In the genomic region with DNA sequence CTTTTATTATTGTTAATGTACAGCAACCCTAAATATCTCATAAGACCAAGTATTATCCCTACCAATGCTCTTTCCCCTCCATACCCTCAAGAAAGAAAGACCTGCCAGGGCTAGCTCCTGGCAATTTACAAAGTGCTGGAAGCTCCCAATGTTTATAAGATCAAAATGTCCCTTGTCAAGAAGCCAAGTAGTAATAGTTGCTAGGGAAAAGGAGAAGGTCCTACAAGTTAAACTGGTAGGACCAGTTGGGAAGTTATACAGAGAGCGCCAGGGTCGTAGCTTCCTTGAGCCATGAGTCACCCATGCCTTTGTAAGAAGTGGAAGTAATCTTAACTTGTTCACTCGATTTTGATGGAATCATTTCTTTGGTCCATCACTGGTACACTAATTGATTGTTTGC, we compare ENCODE assay signal across 26 mouse cellular contexts.
A peak's percentile ranks its signal among the peaks of the same experiment; 100 is the strongest.
DNase-seq lines count a peak whose midpoint lies in the region; ATAC-seq and TF ChIP-seq lines count a peak whose summit lies in the region.
"Had no signal": no experiment of that assay in that cellular context is flagged by ENCODE, and none has a peak within 500 bp of the region (broad histone marks: within the 10 kb centered on the region; RNA-seq: fewer than 3 reads in every experiment).

No protein-coding gene starts in this region.

- DNase-seq in heart, adult 11 months: peak; percentile 59
- DNase-seq in heart, adult 2 months: no peak
- DNase-seq in fat pad, adult 2 months (ENCODE audit: extremely low read depth, low read depth, low spot score): peak; percentile 76
- no peak for DNase-seq in right cerebral cortex, postnatal 36 days (ENCODE audit: low spot score in 2 of 2)
- DNase-seq in adrenal gland, postnatal 36 days: no peak
- DNase-seq in forebrain, embryonic 14.5 days (ENCODE audit: low spot score): no peak
- DNase-seq: adrenal gland, postnatal 10 days; cerebellum, adult 11 months; cerebellum, adult 2 months; cerebellum, adult 9-11 months; cerebellum, postnatal 25 days; forebrain, postnatal 0 days; gastrocnemius, postnatal 25 days; heart, postnatal 10 days; heart, postnatal 36 days had no signal

- no peak overlapping the region for H3K4me3 ChIP-seq in heart, adult 2 months
- no peak overlapping the region for H3K4me3 ChIP-seq in intestine, embryonic 16.5 days (ENCODE audit: low read length)
- no peak overlapping the region for H3K4me3 ChIP-seq in stomach, embryonic 16.5 days (replicated peaks; ENCODE audit: low read length)
- H3K4me3 ChIP-seq in forebrain, embryonic 14.5 days (ENCODE audit: low read depth, low read length): no peak overlapping the region
- H3K4me3 ChIP-seq: embryonic facial prominence, embryonic 12.5 days; embryonic facial prominence, embryonic 15.5 days; forebrain, embryonic 12.5 days; heart, embryonic 12.5 days; heart, embryonic 15.5 days; hindbrain, embryonic 10.5 days; hindbrain, embryonic 13.5 days had no signal

- H3K79me2 ChIP-seq in heart, adult 2 months (replicated peaks; ENCODE audit: control insufficient read depth, insufficient read depth, low read length): no peaks in the 10 kb centered on the region

- H3K36me3 ChIP-seq in heart, adult 2 months (ENCODE audit: control insufficient read depth, insufficient read depth, low read length): no peaks in the 10 kb centered on the region
- no peaks in the 10 kb centered on the region for H3K36me3 ChIP-seq in intestine, embryonic 16.5 days (ENCODE audit: control insufficient read depth, insufficient read depth, low read length)
- no peaks in the 10 kb centered on the region for H3K36me3 ChIP-seq in stomach, embryonic 16.5 days (ENCODE audit: control insufficient read depth, insufficient read depth, low read length)
- H3K36me3 ChIP-seq in forebrain, embryonic 14.5 days (ENCODE audit: control insufficient read depth, insufficient read depth, low read length): no peaks in the 10 kb centered on the region
- H3K36me3 ChIP-seq: embryonic facial prominence, embryonic 12.5 days; embryonic facial prominence, embryonic 15.5 days; forebrain, embryonic 12.5 days; heart, embryonic 12.5 days; heart, embryonic 15.5 days; hindbrain, embryonic 10.5 days; hindbrain, embryonic 13.5 days had no signal

- no peak for TF ChIP-seq EP300 in heart, adult 2 months (IDR thresholded peaks at IDR 0.05; ENCODE audit: insufficient read depth, low read depth, low read length)

- no peaks in the 10 kb centered on the region for H3K9me3 ChIP-seq in intestine, embryonic 16.5 days (ENCODE audit: control insufficient read depth, low read length)
- H3K9me3 ChIP-seq in stomach, embryonic 16.5 days (replicated peaks; ENCODE audit: control insufficient read depth, low read length): no peaks in the 10 kb centered on the region
- H3K9me3 ChIP-seq in forebrain, embryonic 14.5 days (replicated peaks; ENCODE audit: control insufficient read depth, low read length): no peaks in the 10 kb centered on the region
- H3K9me3 ChIP-seq: embryonic facial prominence, embryonic 12.5 days; embryonic facial prominence, embryonic 15.5 days; forebrain, embryonic 12.5 days; heart, embryonic 12.5 days; heart, embryonic 15.5 days; hindbrain, embryonic 10.5 days; hindbrain, embryonic 13.5 days had no signal

- no peak for TF ChIP-seq POLR2A in heart, adult 2 months (IDR thresholded peaks at IDR 0.05; ENCODE audit: insufficient read depth, low read depth, low read length)

- intact Hi-C loops in heart, adult 2 months (cut with DNase I): no loop called here

- ATAC-seq in intestine, embryonic 16.5 days: peak; percentile 81
- 0 out of 2 replicates have a peak, but pooled peaks have one; percentile 60 for ATAC-seq in stomach, embryonic 16.5 days (ENCODE audit: insufficient read depth, low FRiP score)
- ATAC-seq in forebrain, embryonic 14.5 days: no peak
- ATAC-seq: activated CD4-positive, CD25-positive, alpha-beta regulatory T cell, adult 4 months; forebrain, postnatal 0 days; hindbrain, embryonic 16.5 days had no signal

- no peaks in the 10 kb centered on the region for H3K4me1 ChIP-seq in heart, adult 2 months (ENCODE audit: control insufficient read depth, insufficient read depth, low read length)
- no peaks in the 10 kb centered on the region for H3K4me1 ChIP-seq in intestine, embryonic 16.5 days (ENCODE audit: control insufficient read depth, insufficient read depth, low read length)
- H3K4me1 ChIP-seq in stomach, embryonic 16.5 days (ENCODE audit: control insufficient read depth, insufficient read depth, low read length): no peaks in the 10 kb centered on the region
- no peaks in the 10 kb centered on the region for H3K4me1 ChIP-seq in forebrain, embryonic 14.5 days (ENCODE audit: control insufficient read depth, insufficient read depth, low read length)
- H3K4me1 ChIP-seq: embryonic facial prominence, embryonic 12.5 days; embryonic facial prominence, embryonic 15.5 days; forebrain, embryonic 12.5 days; heart, embryonic 12.5 days; heart, embryonic 15.5 days; hindbrain, embryonic 10.5 days; hindbrain, embryonic 13.5 days had no signal

- 69% methylated on average over 3 of the region's 3 CpGs for WGBS in heart, adult 2 months
- WGBS in intestine, embryonic 16.5 days: 57% methylated on average over 3 of the region's 3 CpGs
- WGBS in stomach, embryonic 16.5 days: 61% methylated on average over 3 of the region's 3 CpGs
- WGBS in forebrain, embryonic 14.5 days: 89% methylated on average over 3 of the region's 3 CpGs

- no peak overlapping the region for H3K4me2 ChIP-seq in intestine, embryonic 16.5 days (ENCODE audit: low read depth, low read length)
- H3K4me2 ChIP-seq in stomach, embryonic 16.5 days (ENCODE audit: low read depth, low read length): no peak overlapping the region
- no peak overlapping the region for H3K4me2 ChIP-seq in forebrain, embryonic 14.5 days (ENCODE audit: low read length)
- H3K4me2 ChIP-seq: embryonic facial prominence, embryonic 12.5 days; embryonic facial prominence, embryonic 15.5 days; forebrain, embryonic 12.5 days; heart, embryonic 12.5 days; heart, embryonic 15.5 days; hindbrain, embryonic 13.5 days had no signal

- no peaks in the 10 kb centered on the region for H3K27me3 ChIP-seq in heart, adult 2 months (ENCODE audit: control insufficient read depth, insufficient read depth, low read length)
- no peaks in the 10 kb centered on the region for H3K27me3 ChIP-seq in intestine, embryonic 16.5 days (replicated peaks; ENCODE audit: control insufficient read depth, insufficient read depth, low read length)
- no peaks in the 10 kb centered on the region for H3K27me3 ChIP-seq in stomach, embryonic 16.5 days (ENCODE audit: control insufficient read depth, insufficient read depth, low read length)
- no peaks in the 10 kb centered on the region for H3K27me3 ChIP-seq in forebrain, embryonic 14.5 days (replicated peaks; ENCODE audit: control insufficient read depth, insufficient read depth, low read length)
- H3K27me3 ChIP-seq: embryonic facial prominence, embryonic 12.5 days; embryonic facial prominence, embryonic 15.5 days; forebrain, embryonic 12.5 days; heart, embryonic 12.5 days; heart, embryonic 15.5 days; hindbrain, embryonic 13.5 days had no signal

- H3K27ac ChIP-seq in heart, adult 2 months: no peak overlapping the region
- peak overlapping the region; percentile 23; the same call in 1 of the 2 replicates for H3K27ac ChIP-seq in intestine, embryonic 16.5 days (ENCODE audit: low read length)
- no peak overlapping the region; the same call in 1 of the 2 replicates for H3K27ac ChIP-seq in stomach, embryonic 16.5 days (ENCODE audit: low read length)
- no peak overlapping the region for H3K27ac ChIP-seq in forebrain, embryonic 14.5 days (ENCODE audit: low read depth, low read length)
- H3K27ac ChIP-seq: embryonic facial prominence, embryonic 12.5 days; embryonic facial prominence, embryonic 15.5 days; forebrain, embryonic 12.5 days; heart, embryonic 15.5 days; hindbrain, embryonic 10.5 days; hindbrain, embryonic 13.5 days had no signal

- TF ChIP-seq CTCF in heart, adult 2 months (IDR thresholded peaks at IDR 0.05): no peak

- no peak overlapping the region for H3K9ac ChIP-seq in heart, adult 2 months (ENCODE audit: low read depth, low read length)
- no peak overlapping the region for H3K9ac ChIP-seq in intestine, embryonic 16.5 days (ENCODE audit: low read depth, low read length)
- no peak overlapping the region for H3K9ac ChIP-seq in stomach, embryonic 16.5 days (ENCODE audit: low read length)
- no peak overlapping the region for H3K9ac ChIP-seq in forebrain, embryonic 14.5 days (ENCODE audit: low read length)
- H3K9ac ChIP-seq: embryonic facial prominence, embryonic 12.5 days; embryonic facial prominence, embryonic 15.5 days; forebrain, embryonic 12.5 days; forebrain, postnatal 0 days; heart, embryonic 12.5 days; heart, embryonic 15.5 days; hindbrain, embryonic 13.5 days had no signal

Comparison
In these comparisons a context has a peak if more than half of its experiments do, and no peak if none do; other contexts are left out.
1. DNase-seq: peak in heart, adult 11 months (single experiment) and fat pad, adult 2 months (single experiment); none in heart, adult 2 months (0 of 2), right cerebral cortex, postnatal 36 days (0 of 2), adrenal gland, postnatal 36 days (0 of 2) and forebrain, embryonic 14.5 days (single experiment).